Mouse (Mus musculus) stomach, adult 2 months (tissue): ENCODE data around the gene Ptbp1. TPM values are rescaled to one million over a fixed set of nuclear protein-coding genes. Genes with fewer than 3 reads are reported as not detected.

ENCODE experiments used
- polyA plus RNA-seq: library from polyadenylated mRNA; depleted of rRNA; stranded (reverse); fragments of >200 nt; gene quantifications from 2 replicates; pipeline ENCODE4 v1.2.3, GENCODE M21; 2012; rRNA removed

Ptbp1 gene
- polyA plus RNA-seq = 94.3 and 115 TPM in 2 replicates

DNA sequence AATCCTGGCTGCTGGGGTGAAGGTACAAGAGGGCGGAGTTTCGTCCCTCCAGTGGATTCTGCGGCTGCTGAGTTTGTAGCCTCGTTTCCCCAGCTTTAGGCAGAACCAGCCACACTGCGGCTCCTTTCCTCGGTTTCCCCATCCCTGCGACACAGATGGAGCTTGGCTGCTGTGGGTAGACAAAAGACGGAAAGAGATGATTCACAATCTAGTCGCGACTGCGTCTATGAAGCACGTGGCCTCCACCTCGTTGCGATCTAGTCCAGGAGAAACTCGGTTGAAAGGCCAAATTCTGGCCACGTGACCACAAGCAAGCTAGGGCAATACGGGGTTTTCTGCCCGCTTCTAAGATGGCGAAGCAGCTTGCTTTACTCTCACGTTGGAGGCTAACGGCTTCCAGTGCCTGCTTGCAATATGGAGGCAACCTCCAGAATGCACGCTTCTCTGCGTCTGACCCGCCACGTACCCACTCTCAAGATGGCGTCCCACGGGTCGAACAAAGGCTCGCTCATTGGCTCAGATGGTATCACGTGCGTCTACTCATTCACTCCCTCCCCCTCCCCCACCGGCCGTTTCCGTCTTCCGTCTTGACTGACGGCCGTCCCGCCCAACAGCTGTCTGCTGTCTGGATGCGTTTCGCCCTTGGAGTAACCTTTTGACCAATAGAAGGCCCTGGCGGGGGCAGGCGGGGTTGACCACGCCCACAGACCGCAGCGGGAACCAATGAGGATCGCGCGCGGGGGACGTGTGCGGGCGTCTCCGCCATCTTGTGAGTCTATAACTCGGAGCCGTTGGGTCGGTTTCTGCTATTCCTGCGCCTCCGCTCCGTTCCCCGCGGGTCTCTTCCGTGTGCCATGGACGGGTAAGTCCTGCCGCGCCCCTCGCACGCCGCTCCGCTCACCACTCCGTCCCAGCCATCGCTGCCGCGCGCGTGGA is at the start of gene Ptbp1:
Ptbp1 (plus strand) TSS at position 568 of the 936 bp plus-strand sequence.

DNA sequence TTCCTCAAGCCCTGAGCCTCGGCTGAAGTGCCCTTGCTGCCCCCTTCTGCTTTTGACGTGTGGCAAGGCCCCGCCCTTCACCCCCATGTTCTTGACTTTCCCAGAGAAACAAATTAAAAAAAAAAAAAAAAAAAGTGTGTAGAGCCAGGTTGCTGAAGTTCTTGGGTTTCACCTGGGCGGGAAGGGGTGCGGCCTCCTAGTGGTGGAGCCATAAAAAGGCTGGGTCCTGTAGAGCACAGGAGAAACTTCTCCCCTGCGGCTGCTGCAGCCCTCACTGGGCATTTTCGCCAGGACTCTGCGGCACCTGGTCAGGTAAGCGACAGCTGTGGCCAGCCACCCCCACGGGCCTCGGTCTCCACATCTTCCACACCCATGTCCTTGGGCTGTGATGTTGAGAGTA is 33.4 kb upstream of the Ptbp1 start, which contains the start of gene Misp:
Misp (plus strand) TSS at position 208 of the 400 bp plus-strand sequence.

DNA sequence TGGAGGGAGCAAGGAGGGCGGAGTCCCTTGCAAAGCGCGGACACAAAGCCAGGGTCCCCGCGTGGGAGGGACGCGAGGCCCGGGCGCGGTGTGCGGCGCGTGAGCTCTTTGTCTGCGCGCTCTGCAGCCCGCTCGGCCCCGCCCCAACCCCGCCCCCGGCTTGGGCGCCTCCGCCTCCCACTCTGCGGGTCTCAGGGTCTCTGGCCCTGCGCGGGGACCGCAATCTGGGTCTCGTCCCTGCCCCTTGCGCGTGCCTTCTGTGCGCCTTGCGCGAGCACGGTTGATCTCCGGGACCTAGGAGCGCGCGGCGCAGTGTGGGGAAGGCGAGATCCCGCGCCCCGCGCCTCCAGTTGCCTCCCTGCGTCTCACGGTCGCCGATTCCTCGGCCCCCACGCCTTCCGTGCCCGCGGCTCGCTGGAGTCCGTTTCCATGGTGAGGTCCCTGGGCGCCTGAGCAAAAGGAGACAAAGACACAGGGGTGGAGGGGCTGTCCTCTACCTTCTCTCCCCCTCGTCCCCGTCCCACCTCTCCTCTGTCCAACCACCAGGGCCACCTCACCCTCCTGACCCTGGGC is 20.1 kb downstream of the Ptbp1 start, which contains the start of the genes Prtn3 and Plppr3:
Prtn3 (plus strand) TSS at position 187 of the 573 bp plus-strand sequence.
Plppr3 (minus strand) TSS at position 345 of the 573 bp plus-strand sequence.

DNA sequence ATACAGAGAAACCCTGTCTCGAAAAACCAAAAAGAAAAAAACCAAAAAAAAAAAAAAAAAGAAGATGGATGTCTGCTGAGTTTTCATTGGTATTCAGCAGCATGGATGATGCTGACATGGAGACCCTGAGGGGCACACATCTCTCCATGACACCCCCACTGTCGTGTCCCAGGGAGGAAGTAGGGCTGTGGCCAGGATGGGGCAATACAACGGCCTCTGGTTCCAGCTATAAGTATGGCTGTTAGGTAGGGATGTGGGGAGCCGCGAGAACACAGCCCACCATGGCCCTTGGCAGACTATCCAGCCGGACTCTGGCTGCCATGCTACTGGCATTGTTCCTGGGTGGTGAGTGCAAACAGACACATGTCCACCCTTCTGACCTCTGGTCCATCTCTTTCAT is 31.8 kb downstream of the Ptbp1 start, which contains the start of gene Elane:
Elane (plus strand) TSS at position 194 of the 400 bp plus-strand sequence.

DNA sequence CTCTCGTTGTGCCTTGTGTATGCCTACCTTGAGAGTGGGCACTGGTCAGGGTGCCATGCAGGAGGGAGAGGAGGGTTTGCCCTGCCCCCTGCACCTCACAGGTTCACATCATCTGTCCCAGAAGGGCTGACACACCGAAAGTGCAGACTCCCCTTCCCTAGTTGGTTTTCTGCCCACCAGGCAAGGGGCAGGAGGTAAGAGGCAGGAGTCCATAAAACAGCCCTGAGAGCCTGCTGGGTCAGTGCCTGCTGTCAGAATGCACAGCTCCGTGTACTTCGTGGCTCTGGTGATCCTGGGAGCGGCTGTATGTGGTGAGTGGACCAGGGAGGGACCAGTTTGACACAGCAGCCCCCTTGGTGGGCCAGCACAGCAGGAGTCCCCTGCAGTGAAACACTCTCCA is 36.4 kb downstream of the Ptbp1 start, which contains the start of gene Cfd:
Cfd (plus strand) TSS at position 184 of the 400 bp plus-strand sequence.

DNA sequence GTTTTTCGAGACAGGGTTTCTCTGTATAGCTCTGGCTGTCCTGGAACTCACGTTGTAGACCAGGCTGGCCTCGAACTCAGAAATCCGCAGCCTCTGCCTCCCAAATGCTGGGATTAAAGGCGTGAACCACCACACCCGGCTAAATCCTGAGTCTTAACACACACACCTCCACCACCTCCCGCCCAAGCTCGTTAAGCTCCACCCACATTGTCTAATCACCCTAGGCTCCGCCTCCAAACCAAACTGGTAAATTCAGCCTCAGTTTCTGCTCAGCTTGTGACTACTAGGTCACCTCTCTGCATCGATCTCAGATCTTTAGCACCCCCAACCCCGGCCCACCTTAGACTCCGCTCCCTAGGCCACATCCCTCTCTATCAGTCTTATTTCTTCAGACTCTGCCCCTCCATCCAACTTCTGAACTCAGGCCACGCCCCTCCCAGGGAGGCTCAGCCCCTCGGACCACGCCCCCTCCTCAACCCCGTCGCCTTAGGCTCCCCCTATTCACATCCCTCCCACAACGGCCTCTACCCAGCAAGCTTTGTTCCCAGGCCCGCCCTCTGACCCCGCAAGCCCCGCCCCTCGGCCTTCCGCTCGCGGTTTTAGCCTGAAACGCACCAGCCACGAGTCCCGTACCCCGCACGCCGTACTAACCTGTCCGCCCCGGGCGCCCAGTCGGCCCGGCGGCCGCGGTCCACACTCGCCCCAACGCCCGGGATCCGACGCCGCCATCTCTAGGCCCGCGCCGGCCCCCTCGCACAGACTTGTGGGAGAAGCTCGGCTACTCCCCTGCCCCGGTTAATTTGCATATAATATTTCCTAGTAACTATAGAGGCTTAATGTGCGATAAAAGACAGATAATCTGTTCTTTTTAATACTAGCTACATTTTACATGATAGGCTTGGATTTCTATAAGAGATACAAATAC is 54.2 kb downstream of the Ptbp1 start, which contains the start of gene Med16:
Med16 (minus strand) TSS at position 757 of the 925 bp plus-strand sequence.

DNA sequence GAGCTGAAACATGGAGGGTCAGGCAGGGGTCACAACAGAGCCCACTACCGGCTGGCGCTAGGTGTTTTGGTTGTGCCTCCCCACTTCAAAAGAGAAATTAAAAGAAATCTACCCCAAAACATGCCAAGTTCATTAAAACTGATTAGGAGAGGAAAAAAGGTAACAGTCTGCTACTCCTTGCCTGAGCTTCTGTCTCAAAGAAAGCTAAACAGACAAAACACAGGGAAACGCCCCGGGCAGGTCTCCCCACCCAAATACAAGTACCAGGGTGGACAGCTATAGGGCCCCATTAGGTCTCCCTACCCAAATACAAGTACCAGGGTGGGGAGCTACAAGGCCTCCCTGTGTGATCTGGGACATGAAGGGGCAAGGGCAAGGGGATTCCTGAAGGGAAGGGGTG is 56.3 kb downstream of the Ptbp1 start, which contains the start of gene Gm26602:
Gm26602 (plus strand) TSS at position 301 of the 400 bp plus-strand sequence.

Other genes with a start within 250 kb of the Ptbp1 start
- 0.13 and 0.18 TPM in 2 replicates for gene C2cd4c, start 240.4 kb upstream of the Ptbp1 start, polyA plus RNA-seq
- gene Shc2, start 216.5 kb upstream of the Ptbp1 start, polyA plus RNA-seq = 1.6 TPM in 2 replicates
- not detected in 2 replicates for gene Odf3l2, start 208.7 kb upstream of the Ptbp1 start, polyA plus RNA-seq
- 2.3 and 3.5 TPM in 2 replicates for gene Madcam1, start 189.9 kb upstream of the Ptbp1 start, polyA plus RNA-seq
- 46.3 and 70.6 TPM in 2 replicates for gene Tpgs1, start 185.1 kb upstream of the Ptbp1 start, polyA plus RNA-seq
- gene Cdc34, start 172.2 kb upstream of the Ptbp1 start, polyA plus RNA-seq = 128 and 187 TPM in 2 replicates
- 0.40 and 0.49 TPM in 2 replicates for gene Gzmm, start 165.4 kb upstream of the Ptbp1 start, polyA plus RNA-seq
- gene Bsg, start 149.9 kb upstream of the Ptbp1 start, polyA plus RNA-seq = 297 and 403 TPM in 2 replicates
- gene Hcn2, start 137.8 kb upstream of the Ptbp1 start, polyA plus RNA-seq = 4.5 and 13.1 TPM in 2 replicates
- 31.4 and 34.4 TPM in 2 replicates for gene Polrmt, start 107.8 kb upstream of the Ptbp1 start, polyA plus RNA-seq
- gene Fgf22, start 99.4 kb upstream of the Ptbp1 start, polyA plus RNA-seq = 1.4 and 3.3 TPM in 2 replicates
- 95.5 and 175 TPM in 2 replicates for gene Rnf126, start 87.5 kb upstream of the Ptbp1 start, polyA plus RNA-seq
- gene Fstl3, start 77.2 kb upstream of the Ptbp1 start, polyA plus RNA-seq = 20.3 and 35.5 TPM in 2 replicates
- gene Prss57, start 63.5 kb upstream of the Ptbp1 start, polyA plus RNA-seq = 0.06 TPM in 1 of 2 replicates, not detected in the other
- gene Palm, start 60.9 kb upstream of the Ptbp1 start, polyA plus RNA-seq = 22.1 and 34.0 TPM in 2 replicates
- 27.0 and 27.4 TPM in 2 replicates for gene Misp, start 33.4 kb upstream of the Ptbp1 start, polyA plus RNA-seq
- 0.53 and 0.74 TPM in 2 replicates for gene Prtn3, start 20.0 kb downstream of the Ptbp1 start, polyA plus RNA-seq
- gene Plppr3, start 20.2 kb downstream of the Ptbp1 start, polyA plus RNA-seq = 1.6 and 2.0 TPM in 2 replicates
- 0.06 TPM in 1 of 2 replicates, not detected in the other for gene Elane, start 31.8 kb downstream of the Ptbp1 start, polyA plus RNA-seq
- 72.2 and 178 TPM in 2 replicates for gene Cfd, start 36.4 kb downstream of the Ptbp1 start, polyA plus RNA-seq
- gene Med16, start 54.5 kb downstream of the Ptbp1 start, polyA plus RNA-seq = 32.6 and 42.6 TPM in 2 replicates
- not detected in 2 replicates for gene Gm26602, start 56.4 kb downstream of the Ptbp1 start, polyA plus RNA-seq
- gene Kiss1r, start 62.5 kb downstream of the Ptbp1 start, polyA plus RNA-seq = 7.4 and 9.7 TPM in 2 replicates
- 255 and 260 TPM in 2 replicates for gene R3hdm4, start 66.8 kb downstream of the Ptbp1 start, polyA plus RNA-seq
- 7.4 and 10.0 TPM in 2 replicates for gene Arid3a, start 72.6 kb downstream of the Ptbp1 start, polyA plus RNA-seq
- gene Wdr18, start 105.7 kb downstream of the Ptbp1 start, polyA plus RNA-seq = 24.7 and 30.0 TPM in 2 replicates
- 0.12 TPM in 1 of 2 replicates, not detected in the other for gene Grin3b, start 116.3 kb downstream of the Ptbp1 start, polyA plus RNA-seq
- 256 and 400 TPM in 2 replicates for gene Tmem259, start 129.9 kb downstream of the Ptbp1 start, polyA plus RNA-seq
- 68.4 and 74.9 TPM in 2 replicates for gene Cnn2, start 134.2 kb downstream of the Ptbp1 start, polyA plus RNA-seq
- 14.0 and 17.3 TPM in 2 replicates for gene Abca7, start 142.1 kb downstream of the Ptbp1 start, polyA plus RNA-seq
- 6.0 and 9.1 TPM in 2 replicates for gene Arhgap45, start 162.2 kb downstream of the Ptbp1 start, polyA plus RNA-seq
- 51.4 and 57.1 TPM in 2 replicates for gene Polr2e, start 185.4 kb downstream of the Ptbp1 start, polyA plus RNA-seq
- gene Gpx4, start 192.7 kb downstream of the Ptbp1 start, polyA plus RNA-seq = 404 and 629 TPM in 2 replicates